Mouse (Mus musculus): ENCODE measurements at regions not wholly inside any gene's neighbourhood (a gene's known extent, or its start where the extent isn't known, plus 50 kb on each side); places are given as distances from the start of the nearest gene placed in this dataset.

DNA sequence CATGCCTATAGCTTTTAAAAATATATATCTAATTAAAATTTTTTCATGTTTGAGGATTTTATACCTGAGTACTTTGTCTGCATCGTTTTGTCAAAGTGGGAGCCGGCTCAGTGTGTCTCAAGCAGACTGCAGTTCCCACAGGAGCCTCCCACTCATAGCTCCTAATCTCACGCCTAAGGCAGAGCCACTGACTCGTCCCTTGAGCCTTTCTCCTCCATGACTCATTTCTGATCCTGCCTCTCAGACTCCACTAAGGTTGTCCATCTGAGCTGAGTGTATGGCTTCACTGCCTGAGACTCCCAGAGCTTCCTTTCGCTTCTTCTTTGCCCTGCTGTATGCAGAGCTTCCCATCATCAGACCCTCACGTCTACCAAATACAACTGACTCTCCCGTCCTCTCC is 98.8 kb downstream of the Efnb2 start:
- H3K4me1 ChIP-seq (ENCODE audit: control insufficient read depth, insufficient read depth, low read length) = no peaks in the 10 kb centered on the region
- 88% methylated on average over 7 of the region's 7 CpGs for WGBS
- no peak for TF ChIP-seq POLR2A (IDR thresholded peaks at IDR 0.05; ENCODE audit: borderline replicate concordance, extremely low read depth, low read depth, low read length)
- no peak for TF ChIP-seq CTCF (IDR thresholded peaks at IDR 0.05; ENCODE audit: insufficient read depth, low read length)

DNA sequence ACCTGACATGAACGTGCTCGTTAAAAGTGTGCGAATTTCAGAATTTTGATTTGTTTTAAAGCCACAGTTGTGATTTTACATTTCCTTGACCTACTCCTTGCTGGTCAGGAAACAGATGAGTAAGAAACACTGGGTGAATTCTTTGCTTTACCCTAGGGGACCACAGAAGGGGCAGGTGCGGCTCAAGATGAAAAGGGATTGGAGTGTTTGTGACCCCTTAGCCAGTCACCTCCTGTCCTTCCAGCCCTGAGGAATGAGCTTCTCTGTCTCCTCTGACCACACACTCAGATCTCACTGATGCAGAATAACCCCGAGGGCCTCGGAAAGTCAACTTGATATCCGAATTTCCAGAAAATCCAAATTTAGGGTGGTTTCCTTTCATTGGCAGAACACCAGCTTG is 103.0 kb downstream of the Efnb2 start:
- Histone ChIP-seq H3K4me3 (replicated peaks; ENCODE audit: extremely low read depth, low read depth, low read length) (no peak overlapping the region), H3K4me1 (ENCODE audit: control insufficient read depth, insufficient read depth, low read length) (no peaks in the 10 kb centered on the region)
- 88% methylated on average over 7 of the region's 7 CpGs for WGBS
- TF ChIP-seq POLR2A (IDR thresholded peaks at IDR 0.05; ENCODE audit: borderline replicate concordance, extremely low read depth, low read depth, low read length) = no peak
- no peak for TF ChIP-seq CTCF (IDR thresholded peaks at IDR 0.05; ENCODE audit: insufficient read depth, low read length)
- no peak for DNase-seq

More for the DNA sequence above, 98.8 kb downstream of the Efnb2 start:
- DNase-seq = no peak
- no peak overlapping the region for H3K4me3 ChIP-seq (replicated peaks; ENCODE audit: extremely low read depth, low read depth, low read length)

DNA sequence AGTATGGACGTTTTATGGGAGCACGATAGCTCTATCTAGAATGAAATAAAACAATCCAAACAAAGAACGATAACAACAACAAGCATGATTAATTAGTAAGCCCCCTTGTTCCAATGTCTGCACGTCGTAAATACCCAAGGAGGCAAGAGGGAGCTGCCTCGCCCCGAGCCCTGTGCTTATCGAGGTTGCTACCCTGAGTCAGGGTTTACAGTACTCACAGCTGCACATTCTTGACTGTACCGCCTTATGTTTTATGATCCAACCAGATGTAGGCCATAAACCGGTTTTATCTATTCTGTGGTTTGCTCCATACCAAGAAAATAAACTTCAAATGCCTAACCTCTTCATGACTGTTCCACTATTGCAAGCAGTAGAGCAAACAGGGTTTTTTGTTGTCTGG is 104.9 kb downstream of the Efnb2 start:
- TF ChIP-seq CTCF (IDR thresholded peaks at IDR 0.05; ENCODE audit: insufficient read depth, low read length) (no peak), POLR2A (IDR thresholded peaks at IDR 0.05; ENCODE audit: borderline replicate concordance, extremely low read depth, low read depth, low read length) (no peak)
- Histone ChIP-seq H3K4me1 (ENCODE audit: control insufficient read depth, insufficient read depth, low read length) (no peaks in the 10 kb centered on the region), H3K4me3 (replicated peaks; ENCODE audit: extremely low read depth, low read depth, low read length) (no peak overlapping the region)
- 83% methylated on average over 10 of the region's 10 CpGs for WGBS
- no peak for DNase-seq

DNA sequence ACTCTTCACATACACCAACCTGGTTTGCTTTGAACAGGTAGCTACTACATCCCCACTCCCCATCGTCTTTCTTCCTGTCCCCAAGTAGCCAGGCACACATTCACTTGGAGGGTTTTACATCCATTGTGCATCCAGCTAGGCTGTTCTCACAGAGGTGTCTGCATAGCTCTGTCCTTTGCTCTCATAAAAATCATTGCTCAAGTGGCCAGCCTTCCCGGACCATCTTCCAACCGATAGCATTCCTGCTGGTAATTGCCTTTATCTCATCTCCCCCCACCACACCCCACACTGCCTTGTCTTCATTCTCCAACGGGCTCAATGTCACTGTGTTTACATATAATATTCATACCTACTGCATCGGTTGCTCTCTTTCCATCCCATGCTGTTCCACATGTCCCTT is 106.4 kb downstream of the Efnb2 start:
- Histone ChIP-seq H3K4me1 (ENCODE audit: control insufficient read depth, insufficient read depth, low read length) (no peaks in the 10 kb centered on the region), H3K4me3 (replicated peaks; ENCODE audit: extremely low read depth, low read depth, low read length) (no peak overlapping the region)
- 74% methylated on average over 5 of the region's 5 CpGs for WGBS
- TF ChIP-seq CTCF (IDR thresholded peaks at IDR 0.05; ENCODE audit: insufficient read depth, low read length) = no peak
- no peak for TF ChIP-seq POLR2A (IDR thresholded peaks at IDR 0.05; ENCODE audit: borderline replicate concordance, extremely low read depth, low read depth, low read length)
- no peak for DNase-seq

DNA sequence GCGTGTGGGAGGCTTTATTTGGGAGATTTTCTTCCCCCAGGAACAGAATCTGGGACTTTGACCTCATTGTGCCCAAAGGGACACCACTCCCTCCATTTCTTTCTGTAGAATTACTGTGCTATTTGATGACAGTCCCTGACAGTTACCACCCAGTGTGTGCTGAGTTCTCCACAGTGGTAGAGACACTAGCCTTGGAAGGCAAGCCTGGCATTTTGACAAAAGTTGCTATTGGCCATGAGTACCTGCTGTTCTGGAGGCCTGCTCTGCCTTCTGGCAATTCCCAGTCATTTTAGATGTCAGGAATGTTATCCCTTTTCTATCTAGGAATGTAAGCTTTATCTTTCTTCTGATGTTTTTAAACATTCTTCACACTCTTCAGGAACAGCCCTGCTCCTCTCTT is 108.3 kb downstream of the Efnb2 start:
- WGBS = 87% methylated on average over 1 of the region's 1 CpGs
- Histone ChIP-seq H3K4me3 (replicated peaks; ENCODE audit: extremely low read depth, low read depth, low read length) (no peak overlapping the region), H3K4me1 (ENCODE audit: control insufficient read depth, insufficient read depth, low read length) (no peaks in the 10 kb centered on the region)
- no peak for DNase-seq
- no peak for TF ChIP-seq POLR2A (IDR thresholded peaks at IDR 0.05; ENCODE audit: borderline replicate concordance, extremely low read depth, low read depth, low read length)
- no peak for TF ChIP-seq CTCF (IDR thresholded peaks at IDR 0.05; ENCODE audit: insufficient read depth, low read length)

DNA sequence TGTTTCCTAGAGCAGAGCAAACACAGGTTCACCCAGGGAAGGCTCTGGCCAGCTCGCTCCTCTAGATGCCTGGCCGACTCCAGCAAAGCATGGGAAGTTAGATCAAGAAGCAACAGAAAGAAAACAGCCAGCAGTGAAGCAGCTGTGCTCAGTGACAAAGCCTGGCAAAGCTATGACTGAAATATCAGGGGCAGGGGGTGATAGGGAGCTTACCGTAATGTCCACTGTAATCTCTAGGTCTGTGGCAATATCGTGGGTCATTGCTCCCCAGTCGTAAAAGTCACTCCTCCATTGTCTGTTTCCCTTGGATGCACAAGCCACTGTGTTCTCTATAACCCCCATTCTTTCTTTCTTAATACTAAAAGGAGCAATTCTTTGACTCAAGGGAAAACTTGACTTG is 124.4 kb downstream of the Efnb2 start:
- Histone ChIP-seq H3K4me1 (ENCODE audit: control insufficient read depth, insufficient read depth, low read length) (no peaks in the 10 kb centered on the region), H3K4me3 (replicated peaks; ENCODE audit: extremely low read depth, low read depth, low read length) (no peak overlapping the region)
- TF ChIP-seq CTCF (IDR thresholded peaks at IDR 0.05; ENCODE audit: insufficient read depth, low read length) (no peak), POLR2A (IDR thresholded peaks at IDR 0.05; ENCODE audit: borderline replicate concordance, extremely low read depth, low read depth, low read length) (no peak)
- no peak for DNase-seq
- 85% methylated on average over 5 of the region's 5 CpGs for WGBS

DNA sequence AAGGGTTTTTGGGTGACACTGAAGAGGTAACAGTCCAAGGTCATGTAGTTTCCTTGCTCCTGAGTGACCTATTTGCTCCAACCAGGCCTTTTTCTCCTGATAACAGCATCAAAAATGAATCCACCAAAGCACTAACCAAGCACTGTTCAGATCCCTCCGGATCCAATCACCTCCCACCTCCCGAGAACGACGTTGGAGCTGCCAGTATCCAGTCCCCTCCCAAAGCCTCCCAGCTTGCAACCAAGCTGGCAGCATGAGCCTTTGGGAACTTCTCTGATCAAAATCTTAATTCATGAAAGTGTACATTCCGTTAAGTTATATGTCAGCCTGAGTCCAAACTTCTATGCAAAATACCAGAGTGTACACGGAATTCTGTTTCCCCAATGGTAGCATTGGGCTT is 126.3 kb downstream of the Efnb2 start:
- Histone ChIP-seq H3K4me1 (ENCODE audit: control insufficient read depth, insufficient read depth, low read length) (no peaks in the 10 kb centered on the region), H3K4me3 (replicated peaks; ENCODE audit: extremely low read depth, low read depth, low read length) (no peak overlapping the region)
- TF ChIP-seq POLR2A (IDR thresholded peaks at IDR 0.05; ENCODE audit: borderline replicate concordance, extremely low read depth, low read depth, low read length) (no peak), CTCF (IDR thresholded peaks at IDR 0.05; ENCODE audit: insufficient read depth, low read length) (no peak)
- DNase-seq = no peak
- WGBS = 50% methylated on average over 6 of the region's 6 CpGs

DNA sequence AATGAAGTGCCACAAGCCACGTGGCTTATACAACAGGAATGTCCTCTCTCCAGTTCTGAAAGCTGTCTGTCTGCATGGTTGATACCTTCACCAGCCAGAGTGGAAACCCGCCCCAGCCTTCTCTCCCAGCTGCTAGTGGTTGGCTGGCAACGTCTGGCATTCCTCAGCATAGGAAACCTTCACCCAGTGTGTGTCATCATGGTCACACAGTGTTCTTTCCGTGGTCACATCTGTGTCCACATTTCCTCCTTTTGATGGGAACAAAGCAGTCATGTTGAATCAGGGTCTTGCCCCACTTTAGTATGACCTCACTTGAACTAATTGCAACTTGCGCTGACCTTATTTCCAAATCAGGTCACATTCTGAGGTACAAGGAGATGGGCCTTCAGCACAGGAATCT is 128.1 kb downstream of the Efnb2 start:
- WGBS = 81% methylated on average over 5 of the region's 5 CpGs
- DNase-seq = no peak
- Histone ChIP-seq H3K4me1 (ENCODE audit: control insufficient read depth, insufficient read depth, low read length) (no peaks in the 10 kb centered on the region), H3K4me3 (replicated peaks; ENCODE audit: extremely low read depth, low read depth, low read length) (no peak overlapping the region)
- TF ChIP-seq CTCF (IDR thresholded peaks at IDR 0.05; ENCODE audit: insufficient read depth, low read length) = no peak
- no peak for TF ChIP-seq POLR2A (IDR thresholded peaks at IDR 0.05; ENCODE audit: borderline replicate concordance, extremely low read depth, low read depth, low read length)

DNA sequence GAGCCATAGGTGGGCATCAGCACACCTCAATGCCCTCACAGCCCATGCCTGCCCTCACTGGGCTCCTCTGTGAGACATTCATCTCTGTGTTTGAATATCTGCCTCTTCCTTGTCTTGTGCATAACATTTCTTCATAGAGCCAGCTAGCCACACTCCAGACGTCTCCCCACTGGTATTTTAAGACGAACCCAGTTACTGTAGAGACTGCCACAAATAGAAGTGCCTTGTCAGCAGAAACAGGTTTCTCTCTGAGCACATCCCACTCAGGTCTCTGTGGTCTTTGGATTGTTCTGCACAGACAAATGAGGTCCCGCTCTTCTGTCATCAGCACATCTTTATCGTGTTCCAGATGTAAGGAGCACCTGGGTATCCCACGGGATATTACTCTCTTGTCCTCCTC is 130.5 kb downstream of the Efnb2 start:
- no peak for DNase-seq
- no peaks in the 10 kb centered on the region for H3K4me1 ChIP-seq (ENCODE audit: control insufficient read depth, insufficient read depth, low read length)
- WGBS = 72% methylated on average over 5 of the region's 5 CpGs
- H3K4me3 ChIP-seq (replicated peaks; ENCODE audit: extremely low read depth, low read depth, low read length) = no peak overlapping the region
- TF ChIP-seq CTCF (IDR thresholded peaks at IDR 0.05; ENCODE audit: insufficient read depth, low read length) = no peak

DNA sequence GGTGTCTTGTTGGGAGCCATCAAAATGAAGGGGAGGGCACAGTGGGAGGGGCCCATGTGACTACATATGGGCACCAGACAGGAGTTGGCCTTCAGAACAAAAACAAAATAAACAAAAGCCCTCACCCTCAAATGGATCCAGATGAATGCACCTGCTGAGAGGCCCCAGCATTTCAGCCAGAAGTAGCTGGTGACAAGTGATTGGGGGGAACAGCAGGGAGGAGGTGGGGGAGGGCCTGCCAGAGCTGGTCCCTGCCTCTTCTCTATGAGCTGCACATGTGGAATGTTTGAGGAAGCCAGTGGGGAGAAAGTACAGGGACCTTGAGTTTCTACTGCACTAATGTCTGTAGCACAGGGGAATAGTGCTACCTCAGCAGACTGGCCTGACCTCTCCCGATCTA is 139.5 kb downstream of the Efnb2 start:
- TF ChIP-seq CTCF (IDR thresholded peaks at IDR 0.05; ENCODE audit: insufficient read depth, low read length) = no peak
- no peak for TF ChIP-seq POLR2A (IDR thresholded peaks at IDR 0.05; ENCODE audit: borderline replicate concordance, extremely low read depth, low read depth, low read length)
- no peak for DNase-seq
- H3K4me3 ChIP-seq (replicated peaks; ENCODE audit: extremely low read depth, low read depth, low read length) = no peak overlapping the region
- no peaks in the 10 kb centered on the region for H3K4me1 ChIP-seq (ENCODE audit: control insufficient read depth, insufficient read depth, low read length)
- WGBS = 79% methylated on average over 1 of the region's 1 CpGs

DNA sequence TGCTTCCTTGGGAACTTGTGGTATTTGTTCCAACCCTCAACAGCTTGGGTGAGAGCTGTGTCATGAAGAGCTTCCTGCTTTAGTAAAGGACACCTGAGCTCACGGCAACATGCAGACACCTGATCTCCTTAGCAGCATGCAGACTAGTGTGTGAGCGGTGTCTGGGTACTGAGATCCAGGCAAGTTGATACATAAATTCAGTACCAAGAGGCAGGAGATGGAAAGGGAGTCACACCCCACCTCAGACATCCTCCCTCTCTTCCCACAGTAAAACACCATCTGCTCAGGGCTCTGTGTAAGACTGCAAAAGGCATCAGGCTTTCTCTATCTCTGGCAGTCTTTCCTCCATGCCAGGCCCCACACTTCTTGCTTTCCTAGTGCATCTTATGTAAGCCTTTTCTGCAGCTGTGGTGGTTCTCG is 141.3 kb downstream of the Efnb2 start:
- no peak for DNase-seq
- H3K4me3 ChIP-seq (replicated peaks; ENCODE audit: extremely low read depth, low read depth, low read length) = no peak overlapping the region
- TF ChIP-seq CTCF (IDR thresholded peaks at IDR 0.05; ENCODE audit: insufficient read depth, low read length) = no peak
- no peak for TF ChIP-seq POLR2A (IDR thresholded peaks at IDR 0.05; ENCODE audit: borderline replicate concordance, extremely low read depth, low read depth, low read length)
- WGBS = 84% methylated on average over 3 of the region's 3 CpGs
- no peaks in the 10 kb centered on the region for H3K4me1 ChIP-seq (ENCODE audit: control insufficient read depth, insufficient read depth, low read length)
